Mouse (Mus musculus) thymus, adult 2 months (tissue): ENCODE results near the gene Gm364. TPM values are rescaled to one million over a fixed set of nuclear protein-coding genes. Genes with fewer than 3 reads are reported as not detected.

Source experiments
- DNase-seq: peaks from one replicate; pipeline ENCODE4 v3.0.0; 2021
- H3K27ac ChIP-seq: fragments of 200-500 bp; 2 replicates; pipeline ENCODE4 v1.5.1; 2012; ENCODE audit warnings: low read length, control low read depth; ENCODE audit not compliant: control insufficient read depth, insufficient read depth
- H3K27me3 ChIP-seq: fragments of 200-500 bp; 2 replicates; pipeline ENCODE4 v1.6.1; 2012; ENCODE audit warnings: mild to moderate bottlenecking, low read length, moderate library complexity, mixed read lengths; ENCODE audit not compliant: control insufficient read depth, insufficient read depth
- H3K36me3 ChIP-seq: fragments of 200-500 bp; 2 replicates; pipeline ENCODE4 v1.6.1; 2012; ENCODE audit warnings: mild to moderate bottlenecking, low read length, moderate library complexity; ENCODE audit not compliant: control insufficient read depth, insufficient read depth
- H3K4me1 ChIP-seq: fragments of 200-500 bp; replicated peaks from 2 replicates; pipeline ENCODE4 v1.6.1; 2012; ENCODE audit warnings: low read length; ENCODE audit not compliant: control insufficient read depth, insufficient read depth
- H3K4me3 ChIP-seq: fragments of 200-500 bp; 2 replicates; pipeline ENCODE4 v1.5.1; 2012; ENCODE audit warnings: mild to moderate bottlenecking, low read length, control low read depth, moderate library complexity; ENCODE audit not compliant: control insufficient read depth, insufficient read depth
- CTCF ChIP-seq: fragments of 200-500 bp; IDR thresholded peaks from 2 replicates; pipeline ENCODE4 v1.5.1; 2012; ENCODE audit warnings: mild to moderate bottlenecking, control low read depth, low read length, moderate library complexity, borderline replicate concordance; ENCODE audit not compliant: control insufficient read depth, poor library complexity, insufficient read depth; ENCODE audit errors: extremely low read depth
- POLR2A ChIP-seq: fragments of 200-500 bp; IDR thresholded peaks from 2 replicates; pipeline ENCODE4 v1.6.1; 2012; ENCODE audit warnings: mild to moderate bottlenecking, low read length, control low read depth, moderate library complexity; ENCODE audit not compliant: control insufficient read depth, poor library complexity, insufficient read depth; ENCODE audit errors: extremely low read depth
- WGBS: fragments of 180-500 bp; shearing (Covaris S2); methylation state at CpG from one replicate; pipeline ENCODE4 v1.1.7; 2018; 5-methylcytosine and 5-hydroxymethylcytosine counted together
- polyA plus RNA-seq: library from polyadenylated mRNA; depleted of rRNA; stranded (reverse); fragments of >200 nt; gene quantifications from 2 replicates; pipeline ENCODE4 v1.2.3, GENCODE M21; 2012

The Gm364 gene
- polyA plus RNA-seq, 1 experiment = not detected

- peaks cover 32% of the 10 kb centered on the region for H3K36me3 ChIP-seq
- no peaks in the 10 kb centered on the region for H3K4me1 ChIP-seq
- TF ChIP-seq CTCF = no peak
- no peak for DNase-seq
- no peaks in the 10 kb centered on the region for H3K27me3 ChIP-seq
- H3K4me3 ChIP-seq = no peak overlapping the region
- 95% methylated on average over 3 of the region's 3 CpGs for WGBS
- no peak overlapping the region for H3K27ac ChIP-seq
Observed at GRCm38 (mm10) chrX:57378579-57378978, 30.4 kb upstream of the Gm364 start.

GRCm38 (mm10) chrX:57380915-57381314 lies 28.0 kb upstream of the Gm364 start:
- 96% methylated on average over 5 of the region's 5 CpGs for WGBS
- DNase-seq = no peak
- H3K36me3 ChIP-seq = peaks cover 53% of the 10 kb centered on the region
- H3K27me3 ChIP-seq = no peaks in the 10 kb centered on the region
- no peak overlapping the region for H3K4me3 ChIP-seq
- no peak overlapping the region for H3K27ac ChIP-seq
- TF ChIP-seq POLR2A = no peak
- TF ChIP-seq CTCF = no peak
- H3K4me1 ChIP-seq = peaks cover 3% of the 10 kb centered on the region

GRCm38 (mm10) chrX:57392367-57393246 lies 16.3 kb upstream of the Gm364 start, which contains the start of gene Rbmx:
TSS of gene Rbmx (minus strand) at chrX:57393036.
- under 1% methylated on average over 50 of the region's 50 CpGs for WGBS
- peaks cover 2% of the 10 kb centered on the region; the same call in 1 of the 2 replicates for H3K4me1 ChIP-seq
- TF ChIP-seq CTCF (no peak), POLR2A (peak; percentile 81)
- peak within 1 kb of the TSS; percentile 100 for H3K4me3 ChIP-seq
- H3K36me3 ChIP-seq = peaks cover 25% of the 10 kb centered on the region
- DNase-seq = peak; percentile 81
- peak within 1 kb of the TSS; percentile 100 for H3K27ac ChIP-seq
- no peaks in the 10 kb centered on the region for H3K27me3 ChIP-seq

- no peak for DNase-seq
- H3K4me3 ChIP-seq = no peak overlapping the region
- WGBS = 8% methylated on average over 7 of the region's 7 CpGs
- TF ChIP-seq CTCF (no peak), POLR2A (no peak)
- H3K4me1 ChIP-seq = peaks cover 2% of the 10 kb centered on the region; the same call in 1 of the 2 replicates
- no peaks in the 10 kb centered on the region for H3K27me3 ChIP-seq
- H3K27ac ChIP-seq = no peak overlapping the region; the same call in 1 of the 2 replicates
- H3K36me3 ChIP-seq = peaks cover 16% of the 10 kb centered on the region
Observed at GRCm38 (mm10) chrX:57393412-57393811, 15.5 kb upstream of the Gm364 start.

- H3K36me3 ChIP-seq = no peaks in the 10 kb centered on the region
- no peak for TF ChIP-seq POLR2A
- no peak for TF ChIP-seq CTCF
- no peaks in the 10 kb centered on the region for H3K27me3 ChIP-seq
- DNase-seq = no peak
- H3K4me3 ChIP-seq = no peak overlapping the region
- no peaks in the 10 kb centered on the region for H3K4me1 ChIP-seq
- 87% methylated on average over 1 of the region's 1 CpGs for WGBS
- no peak overlapping the region for H3K27ac ChIP-seq
Observed at GRCm38 (mm10) chrX:57401388-57401787, 7.6 kb upstream of the Gm364 start.

GRCm38 (mm10) chrX:57403651-57404050 lies 5.3 kb upstream of the Gm364 start:
- no peak for DNase-seq
- no peak overlapping the region for H3K4me3 ChIP-seq
- no peak overlapping the region for H3K27ac ChIP-seq
- H3K27me3 ChIP-seq = no peaks in the 10 kb centered on the region
- TF ChIP-seq CTCF = no peak
- TF ChIP-seq POLR2A = no peak
- H3K4me1 ChIP-seq = no peaks in the 10 kb centered on the region
- no peaks in the 10 kb centered on the region for H3K36me3 ChIP-seq
